Mouse (Mus musculus): ENCODE data around the gene Tjp1.

The Tjp1 gene

GRCm38 (mm10) chr7:65527071-65528007 lies at the start of gene Tjp1:
Tjp1 (minus strand) TSS chr7:65527781.
- peak in 1 of 2 experiments; percentile 49 for DNase-seq (ENCODE audit: low spot score in 2 of 2)

GRCm38 (mm10) chr7:65577118-65577517 lies 49.5 kb upstream of the Tjp1 start:
- no peak for DNase-seq (ENCODE audit: low spot score in 2 of 2)

GRCm38 (mm10) chr7:65572731-65573130 lies 45.1 kb upstream of the Tjp1 start:
- DNase-seq (ENCODE audit: low spot score in 2 of 2): peak in 1 of 2 experiments; percentile 13

- peak in 1 of 2 experiments; percentile 17 for DNase-seq (ENCODE audit: low spot score in 2 of 2)
Measured at GRCm38 (mm10) chr7:65570691-65571090, 43.1 kb upstream of the Tjp1 start.

- DNase-seq (ENCODE audit: low spot score in 2 of 2): no peak
Measured at GRCm38 (mm10) chr7:65555996-65556395, 28.4 kb upstream of the Tjp1 start.

- DNase-seq (ENCODE audit: low spot score in 2 of 2): no peak
Measured at GRCm38 (mm10) chr7:65545741-65546140, 18.2 kb upstream of the Tjp1 start.

- no peak for DNase-seq (ENCODE audit: low spot score in 2 of 2)
Measured at GRCm38 (mm10) chr7:65532689-65533088, 5.1 kb upstream of the Tjp1 start.

GRCm38 (mm10) chr7:65523116-65523515 lies 4.5 kb downstream of the Tjp1 start:
- no peak for DNase-seq (ENCODE audit: low spot score in 2 of 2)

- DNase-seq (ENCODE audit: low spot score in 2 of 2): no peak
Measured at GRCm38 (mm10) chr7:65522490-65522889, 5.1 kb downstream of the Tjp1 start.

- no peak for DNase-seq (ENCODE audit: low spot score in 2 of 2)
Measured at GRCm38 (mm10) chr7:65520622-65521021, 7.0 kb downstream of the Tjp1 start.

- DNase-seq (ENCODE audit: low spot score in 2 of 2): peak in 1 of 2 experiments; percentile 63
Measured at GRCm38 (mm10) chr7:65519788-65520563, 7.6 kb downstream of the Tjp1 start.

- DNase-seq (ENCODE audit: low spot score in 2 of 2): no peak
Measured at GRCm38 (mm10) chr7:65516903-65517302, 10.7 kb downstream of the Tjp1 start.

- DNase-seq (ENCODE audit: low spot score in 2 of 2): no peak
Measured at GRCm38 (mm10) chr7:65513451-65514179, 14.0 kb downstream of the Tjp1 start.

- peak in 1 of 2 experiments; percentile 63 for DNase-seq (ENCODE audit: low spot score in 2 of 2)
Measured at GRCm38 (mm10) chr7:65509357-65509756, 18.2 kb downstream of the Tjp1 start.

- DNase-seq (ENCODE audit: low spot score in 2 of 2): no peak
Measured at GRCm38 (mm10) chr7:65507341-65507740, 20.2 kb downstream of the Tjp1 start.

- no peak for DNase-seq (ENCODE audit: low spot score in 2 of 2)
Measured at GRCm38 (mm10) chr7:65502486-65503322, 24.9 kb downstream of the Tjp1 start.

GRCm38 (mm10) chr7:65500746-65501145 lies 26.8 kb downstream of the Tjp1 start:
- DNase-seq (ENCODE audit: low spot score in 2 of 2): peak in 1 of 2 experiments; percentile 35

GRCm38 (mm10) chr7:65497733-65498583 lies 29.6 kb downstream of the Tjp1 start:
- peak in 1 of 2 experiments; percentile 72 for DNase-seq (ENCODE audit: low spot score in 2 of 2)

GRCm38 (mm10) chr7:65490526-65490925 lies 37.1 kb downstream of the Tjp1 start:
- no peak for DNase-seq (ENCODE audit: low spot score in 2 of 2)

- DNase-seq (ENCODE audit: low spot score in 2 of 2): no peak
Measured at GRCm38 (mm10) chr7:65489742-65490141, 37.8 kb downstream of the Tjp1 start.

Data from left cerebral cortex, adult 9 months (tissue).